Mouse (Mus musculus): ENCODE measurements around the gene Camk1d.

- TF ChIP-seq POLR2A (IDR thresholded peaks at IDR 0.05; ENCODE audit: low read depth, low read length): no peak
- TF ChIP-seq CTCF (IDR thresholded peaks at IDR 0.05; ENCODE audit: extremely low read depth, insufficient read length, insufficient replicate concordance, low read depth, low read length): peak; percentile 48; the same call in 1 of the 2 replicates
These were observed 236.1 kb downstream of the Camk1d start for GRCm38 (mm10) chr2:5478256-5478655.

All from small intestine, adult 2 months (tissue).